In the genomic region with DNA sequence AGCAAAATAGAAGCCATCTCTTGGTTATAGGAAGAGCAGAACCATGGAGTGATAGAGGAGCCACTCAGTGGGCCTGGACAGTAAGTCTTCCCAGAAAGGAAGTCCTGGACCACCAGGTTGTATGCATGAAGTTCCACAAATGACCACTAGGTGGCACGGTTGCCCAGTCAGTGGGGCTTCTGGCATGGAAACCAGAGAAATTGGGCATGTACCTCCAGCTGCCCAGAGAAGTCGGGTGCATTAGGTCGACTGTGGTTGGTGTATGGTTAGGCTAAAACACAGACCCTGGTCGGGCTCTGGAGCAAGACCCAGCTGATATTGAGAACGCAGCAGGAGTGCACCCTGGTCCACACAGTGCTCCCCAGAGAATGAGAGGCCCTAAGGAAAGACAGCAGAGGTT, we compare ENCODE assay signal across 8 mouse cellular contexts. TPM values are rescaled to one million over a fixed set of nuclear protein-coding genes. Genes with fewer than 3 reads are reported as not detected.
A peak's percentile ranks its signal among the peaks of the same experiment; 100 is the strongest.
DNase-seq lines count a peak whose midpoint lies in the region; ATAC-seq and TF ChIP-seq lines count a peak whose summit lies in the region.

No protein-coding gene starts in this region.

- H3K4me2 ChIP-seq in CH12.LX (ENCODE audit: insufficient read depth, low read depth, poor library complexity, severe bottlenecking): no peak overlapping the region
- no peak overlapping the region for H3K4me2 ChIP-seq in liver, embryonic 14.5 days (ENCODE audit: low read depth)
- H3K4me2 ChIP-seq in neural tube, embryonic 14.5 days (ENCODE audit: low read depth, low read length): no peak overlapping the region

- H3K9me3 ChIP-seq in CH12.LX (replicated peaks; ENCODE audit: low read length): no peaks in the 10 kb centered on the region
- H3K9me3 ChIP-seq in liver, embryonic 14.5 days (ENCODE audit: control insufficient read depth, low read length): no peaks in the 10 kb centered on the region
- no peaks in the 10 kb centered on the region for H3K9me3 ChIP-seq in neural tube, embryonic 14.5 days (ENCODE audit: control insufficient read depth, low read length)

- TF ChIP-seq EP300 in CH12.LX (IDR thresholded peaks at IDR 0.05; ENCODE audit: low read length): no peak
- no peak for TF ChIP-seq EP300 in liver, embryonic 14.5 days (IDR thresholded peaks at IDR 0.05; ENCODE audit: low read depth)

- WGBS in liver, embryonic 14.5 days (ENCODE audit: insufficient replicate concordance): 2% methylated on average over 5 of the region's 5 CpGs
- 8% methylated on average over 5 of the region's 5 CpGs for WGBS in neural tube, embryonic 14.5 days

- DNase-seq in CH12.LX (ENCODE audit: extremely low read depth): peak; percentile 87
- peak; percentile 43 for DNase-seq in brain, embryonic 18.5 days (ENCODE audit: low read depth, low spot score)
- DNase-seq in fibroblast of lung, adult 2 months (ENCODE audit: low read depth): peak; percentile 42
- DNase-seq in heart, postnatal 14 days: peak; percentile 83 to 94
- DNase-seq in kidney, postnatal 36 days: peak; percentile 63 to 92
- peak; percentile 38 to 47 (median 42) for DNase-seq in liver, embryonic 14.5 days (ENCODE audit: low read depth in 3 of 3, low spot score in 3 of 3)
- DNase-seq in testis, postnatal 10 days (ENCODE audit: low spot score): peak; percentile 94

- dilution Hi-C loops in CH12.LX (cut with MboI; ENCODE audit: extremely low pct_ligation_motif_present, extremely low pct_unique_long_range_greater_than_20kb, low sequenced_read_pairs): no loop called here

- in situ Hi-C loops in CH12.LX (cut with MboI; ENCODE audit: low pct_ligation_motif_present, low pct_unique_long_range_greater_than_20kb, low sequenced_read_pairs): loop anchor here (10.0 kb wide), 2 partner anchors 231 to 541 kb away; no protein-coding TSS in a partner anchor

- no peak overlapping the region for H3K4me3 ChIP-seq in CH12.LX (replicated peaks in 1 of 3; ENCODE audit: low read depth in 2 of 3, low read length in 2 of 3, poor library complexity in 1 of 3)
- H3K4me3 ChIP-seq in liver, embryonic 14.5 days (ENCODE audit: insufficient read depth in 1 of 2, low read depth in 2 of 2, low read length in 2 of 2): no peak overlapping the region
- no peak overlapping the region for H3K4me3 ChIP-seq in neural tube, embryonic 14.5 days (ENCODE audit: low read depth, low read length)

- intact Hi-C loops in heart, postnatal 14 days (cut with DNase I): loop anchor here (2.0 to 5.0 kb wide), 2 partner anchors 304 to 545 kb away; partner anchors contain the start of gene Zc3h7a

- peaks cover 0 to 10% of the 10 kb centered on the region in 2 experiments; a peak in 1 of 4 replicates for H3K4me1 ChIP-seq in CH12.LX (ENCODE audit: control insufficient read depth in 1 of 2, insufficient read depth in 2 of 2)
- H3K4me1 ChIP-seq in liver, embryonic 14.5 days (replicated peaks; ENCODE audit: control insufficient read depth in 2 of 2, insufficient read depth in 2 of 2, low read length in 1 of 2): no peaks in the 10 kb centered on the region
- no peaks in the 10 kb centered on the region for H3K4me1 ChIP-seq in neural tube, embryonic 14.5 days (ENCODE audit: control insufficient read depth, insufficient read depth, low read length)

- H3K9ac ChIP-seq in CH12.LX (ENCODE audit: insufficient read depth, low read depth): no peak overlapping the region
- no peak overlapping the region for H3K9ac ChIP-seq in liver, embryonic 14.5 days (replicated peaks)
- no peak overlapping the region for H3K9ac ChIP-seq in neural tube, embryonic 14.5 days (replicated peaks; ENCODE audit: low read depth, low read length)

- no peaks in the 10 kb centered on the region for H3K79me2 ChIP-seq in CH12.LX (replicated peaks; ENCODE audit: control insufficient read depth, extremely low read depth, insufficient read depth, poor library complexity, severe bottlenecking)

- ATAC-seq in liver, embryonic 14.5 days (ENCODE audit: insufficient read depth): no peak
- ATAC-seq in neural tube, embryonic 14.5 days (ENCODE audit: low read depth): peak; percentile 68; the same call in 1 of the 2 replicates

- no peak for TF ChIP-seq POLR2A in CH12.LX (IDR thresholded peaks at IDR 0.05; ENCODE audit: low read depth, low read length)

- peak; percentile 99 to 100 for TF ChIP-seq CTCF in CH12.LX (conservative IDR thresholded peaks at IDR 0.05 in 1 of 2, IDR thresholded peaks at IDR 0.05 in 1 of 2; ENCODE audit: low read depth in 2 of 2, low read length in 2 of 2)
- peak; percentile 98 for TF ChIP-seq CTCF in liver, embryonic 14.5 days (IDR thresholded peaks at IDR 0.05; ENCODE audit: low read depth)

- H3K27ac ChIP-seq in CH12.LX (ENCODE audit: insufficient read depth, low read depth): no peak overlapping the region
- H3K27ac ChIP-seq in liver, embryonic 14.5 days: no peak overlapping the region
- no peak overlapping the region for H3K27ac ChIP-seq in neural tube, embryonic 14.5 days (ENCODE audit: low read depth, low read length)

- no peaks in the 10 kb centered on the region for H3K36me3 ChIP-seq in CH12.LX (replicated peaks in 1 of 2; ENCODE audit: control insufficient read depth in 1 of 2, insufficient read depth in 1 of 2, low read length in 1 of 2)
- no peaks in the 10 kb centered on the region for H3K36me3 ChIP-seq in liver, embryonic 14.5 days (replicated peaks; ENCODE audit: control insufficient read depth, insufficient read depth, low read depth)
- no peaks in the 10 kb centered on the region for H3K36me3 ChIP-seq in neural tube, embryonic 14.5 days (ENCODE audit: control insufficient read depth, insufficient read depth, low read length)

- no peak; the same call in none of the 2 replicates for TF ChIP-seq RAD21 in CH12.LX (IDR thresholded peaks at IDR 0.05; ENCODE audit: low read depth, low read length)

- H3K27me3 ChIP-seq in CH12.LX (replicated peaks): peaks cover 2% of the 10 kb centered on the region
- H3K27me3 ChIP-seq in liver, embryonic 14.5 days (ENCODE audit: control insufficient read depth, insufficient read depth, low read length): no peaks in the 10 kb centered on the region
- no peaks in the 10 kb centered on the region for H3K27me3 ChIP-seq in neural tube, embryonic 14.5 days (ENCODE audit: control insufficient read depth, insufficient read depth, low read length)

TF ChIP-seq in CH12.LX, 34 proteins besides CTCF, POLR2A, EP300 and RAD21:
- TF ChIP-seq MAZ (IDR thresholded peaks at IDR 0.05; ENCODE audit: low read depth, low read length) (no peak), NRF1 (IDR thresholded peaks at IDR 0.05; ENCODE audit: low read depth, low read length) (no peak), NELFE (IDR thresholded peaks at IDR 0.05; ENCODE audit: low read depth, low read length) (peak; percentile 19; the same call in 1 of the 2 replicates), BHLHE40 (IDR thresholded peaks at IDR 0.05; ENCODE audit: low read depth, low read length) (peak; percentile 14; the same call in 1 of the 2 replicates), ELF1 (IDR thresholded peaks at IDR 0.05; ENCODE audit: low read depth, low read length) (peak; percentile 50), ZC3H11A (IDR thresholded peaks at IDR 0.05; ENCODE audit: low read depth, low read length) (peak; percentile 93), UBTF (IDR thresholded peaks at IDR 0.05; ENCODE audit: low read depth, low read length) (peak; percentile 55; the same call in 1 of the 2 replicates), SMC3 (IDR thresholded peaks at IDR 0.05; ENCODE audit: low read depth, low read length) (peak; percentile 95), ZMIZ1 (IDR thresholded peaks at IDR 0.05; ENCODE audit: low read depth, low read length) (no peak), MYC (IDR thresholded peaks at IDR 0.05; ENCODE audit: low read depth, low read length) (peak; percentile 32; the same call in 1 of the 2 replicates), SIN3A (IDR thresholded peaks at IDR 0.05; ENCODE audit: low read length) (0 out of 2 replicates have a peak, but pooled peaks have one; percentile 43), HCFC1 (IDR thresholded peaks at IDR 0.05; ENCODE audit: low read depth, low read length) (no peak), TBP (conservative IDR thresholded peaks at IDR 0.05; ENCODE audit: low read depth, low read length) (0 out of 2 replicates have a peak, but pooled peaks have one; percentile 42), IRF4 (IDR thresholded peaks at IDR 0.05; ENCODE audit: low read depth, low read length) (peak; percentile 26; the same call in 1 of the 2 replicates), RCOR1 (conservative IDR thresholded peaks at IDR 0.05; ENCODE audit: low read depth, low read length) (no peak)

RNA-seq across cellular contexts. Expression of gene Rmi2, which starts 38.8 kb away (rescaled TPM):
- total RNA-seq in CH12.LX (2012; rRNA removed): 6.8 and 7.7 TPM in 2 replicates
- 7.5 and 9.3 TPM in 2 replicates for total RNA-seq in CH12.LX (2014; rRNA removed)
- 12.1 and 13.8 TPM in 2 replicates for polyA plus RNA-seq in CH12.LX (2012; ENCODE audit: insufficient read length, low read depth)
- total RNA-seq in heart, postnatal 14 days (2021): 1 to 10 TPM in 1 of 2 experiments, under 1 TPM in 1; 0.55 to 1.4 TPM
- polyA plus RNA-seq in liver, embryonic 14.5 days (2012; rRNA removed): 2.6 and 2.9 TPM in 2 replicates
- 1.3 TPM in 2 replicates for polyA plus RNA-seq in liver, embryonic 14.5 days (2014; fragmentation: Nextera tagmentation; extraction: Ambion mirVana)
- polyA plus RNA-seq in neural tube, embryonic 14.5 days (2014; fragmentation: Nextera tagmentation; extraction: Ambion mirVana): 0.31 and 0.44 TPM in 2 replicates

Comparison
In these comparisons a context has a peak if more than half of its experiments do, and no peak if none do; other contexts are left out.
1. DNase-seq: peak in every context shown above with its lines; median percentile 94 in testis, postnatal 10 days; 88 in heart, postnatal 14 days; 87 in CH12.LX; 78 in kidney, postnatal 36 days; 43 in brain, embryonic 18.5 days; 42 in fibroblast of lung, adult 2 months; 42 in liver, embryonic 14.5 days.